Mouse (Mus musculus) neural tube, embryonic 11.5 days (tissue): ENCODE data around the gene Sde2. TPM values are rescaled to one million over a fixed set of nuclear protein-coding genes. Genes with fewer than 3 reads are reported as not detected.
"Not testable (repeated sequence)": the region's sequence is repeated elsewhere in the genome, so short reads cannot be mapped to it uniquely, and the experiment has no call there.

Source experiments
- ATAC-seq: fragments of 200-750 bp; cut with Nextera tagmentation; 2 replicates; pipeline ENCODE4 v1.8.0; 2017; ENCODE audit warnings: moderate number of reproducible peaks, mild to moderate bottlenecking, moderate TSS enrichment, moderate library complexity; ENCODE audit not compliant: insufficient read depth, low FRiP score, low TSS enrichment
- DNase-seq: peaks from one replicate; pipeline ENCODE4 v3.0.0-alpha.2; 2015; ENCODE audit warnings: low spot score
- H3K27ac ChIP-seq: fragments of 300-500 bp; sonication (generic); 2 replicates; pipeline ENCODE4 v1.5.1; 2014; ENCODE audit warnings: low read depth, mild to moderate bottlenecking, low read length
- H3K27me3 ChIP-seq: fragments of 300-500 bp; sonication (generic); 2 replicates; pipeline ENCODE4 v1.6.1; 2014; ENCODE audit warnings: mild to moderate bottlenecking, low read length, mixed read lengths; ENCODE audit not compliant: control insufficient read depth, insufficient read depth
- H3K36me3 ChIP-seq: fragments of 300-500 bp; sonication (generic); 2 replicates; pipeline ENCODE4 v1.6.1; 2014; ENCODE audit warnings: mild to moderate bottlenecking, low read length, moderate library complexity, mixed read lengths; ENCODE audit not compliant: control insufficient read depth, insufficient read depth
- H3K4me1 ChIP-seq: fragments of 300-500 bp; sonication (generic); 2 replicates; pipeline ENCODE4 v1.6.1; 2014; ENCODE audit warnings: low read length, mixed read lengths; ENCODE audit not compliant: control insufficient read depth, insufficient read depth
- H3K4me2 ChIP-seq: fragments of 300-500 bp; sonication (generic); 2 replicates; pipeline ENCODE4 v1.6.1; 2014; ENCODE audit warnings: low read depth, mild to moderate bottlenecking, moderate library complexity
- H3K4me3 ChIP-seq: fragments of 300-500 bp; sonication (generic); 2 replicates; pipeline ENCODE4 v1.5.1; 2014; ENCODE audit warnings: low read depth, low read length
- H3K9ac ChIP-seq: fragments of 300-500 bp; sonication (generic); 2 replicates; pipeline ENCODE4 v1.6.1; 2014; ENCODE audit warnings: mild to moderate bottlenecking, low read length
- H3K9me3 ChIP-seq: fragments of 300-500 bp; sonication (generic); 2 replicates; pipeline ENCODE4 v1.6.1; 2016; ENCODE audit warnings: low read length; ENCODE audit not compliant: control insufficient read depth
- WGBS: fragments of 180-500 bp; shearing (Covaris S2); extraction: QIAGEN DNeasy Blood & Tissue Kit; methylation state at CpG from one replicate; pipeline ENCODE4 v1.1.7; 2014; 5-methylcytosine and 5-hydroxymethylcytosine counted together
- polyA plus RNA-seq: library from polyadenylated mRNA; unstranded; fragments of >200 nt; fragmentation: Nextera tagmentation; extraction: Ambion mirVana; gene quantifications from 2 replicates; pipeline ENCODE4 v1.2.1, GENCODE M21; 2014

Gene Sde2
- polyA plus RNA-seq, 1 experiment from 2014 or later, result 37.8 TPM

DNA sequence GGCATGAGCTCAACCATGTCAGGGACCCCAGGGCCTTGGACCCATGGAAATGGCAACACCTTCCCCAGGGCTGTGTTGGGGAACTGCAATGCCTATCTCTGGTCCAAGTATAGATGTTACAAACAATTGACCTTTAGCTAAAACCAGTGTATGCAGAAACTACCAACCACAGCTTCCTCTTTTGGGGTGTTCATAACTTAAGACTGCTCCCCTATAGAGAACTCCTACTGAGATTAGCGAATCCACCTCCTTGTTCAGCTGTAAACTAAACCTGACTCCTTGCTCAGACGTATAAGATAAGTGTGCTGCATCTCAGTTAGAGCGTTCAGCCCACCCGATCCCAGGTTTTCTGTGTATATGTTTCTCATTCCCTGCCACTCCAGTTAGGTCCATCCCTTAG, 24.3 kb upstream of the Sde2 start:
- H3K4me1 ChIP-seq, result no peaks in the 10 kb centered on the region
- ATAC-seq (no peak), DNase-seq (no peak)
- no peaks in the 10 kb centered on the region for H3K27me3 ChIP-seq
- no peak overlapping the region for H3K27ac ChIP-seq
- H3K4me2 ChIP-seq, result no peak overlapping the region
- WGBS, result 88% methylated on average over 4 of the region's 4 CpGs
- no peaks in the 10 kb centered on the region for H3K36me3 ChIP-seq
- H3K9me3 ChIP-seq, result no peaks in the 10 kb centered on the region
- no peak overlapping the region for H3K4me3 ChIP-seq
- no peak overlapping the region for H3K9ac ChIP-seq

DNA sequence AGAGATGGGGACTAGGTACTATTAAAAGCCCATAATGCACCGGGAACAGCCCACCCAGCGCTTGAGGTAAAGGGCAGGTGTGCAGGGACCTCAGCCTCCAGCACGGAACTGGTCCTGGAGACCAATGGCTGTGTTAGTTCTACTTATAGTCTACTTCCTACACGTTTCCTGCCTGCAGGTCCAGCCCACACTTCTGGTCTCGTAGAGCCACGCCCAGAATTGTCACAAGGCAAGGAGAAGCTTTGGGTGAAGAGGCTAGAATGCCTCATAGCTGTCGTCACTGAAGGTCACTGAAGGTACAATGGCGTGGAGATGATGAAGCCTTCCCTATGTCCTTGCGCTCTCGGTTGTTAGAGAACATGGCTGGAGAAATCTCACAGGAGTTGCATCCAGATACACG, 21.2 kb upstream of the Sde2 start:
- no peak overlapping the region for H3K4me3 ChIP-seq
- H3K4me1 ChIP-seq, result no peaks in the 10 kb centered on the region
- ATAC-seq (no peak), DNase-seq (no peak)
- no peaks in the 10 kb centered on the region for H3K27me3 ChIP-seq
- H3K36me3 ChIP-seq, result no peaks in the 10 kb centered on the region
- H3K4me2 ChIP-seq, result no peak overlapping the region
- 86% methylated on average over 11 of the region's 11 CpGs for WGBS
- no peak overlapping the region for H3K9ac ChIP-seq
- no peaks in the 10 kb centered on the region for H3K9me3 ChIP-seq
- no peak overlapping the region for H3K27ac ChIP-seq

DNA sequence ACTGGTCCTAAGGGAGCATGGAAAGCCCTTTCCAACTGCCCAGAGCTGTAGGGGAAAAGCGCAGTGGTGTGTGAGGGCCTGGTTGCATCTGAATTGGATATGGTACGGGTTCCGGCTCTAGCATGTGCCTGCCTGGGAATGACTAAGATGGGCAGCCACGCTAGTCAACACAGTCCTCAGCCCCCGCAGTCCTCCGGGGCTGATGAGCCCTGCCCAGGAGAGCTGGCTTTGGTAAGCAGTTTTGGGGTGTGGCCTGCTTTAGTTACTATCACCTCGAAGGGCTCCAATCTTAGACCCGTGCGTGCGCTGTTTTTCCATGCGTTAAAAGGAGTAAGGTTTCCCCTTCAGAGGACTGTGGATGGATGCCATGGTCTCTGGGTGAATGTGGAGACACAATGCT, 20.8 kb upstream of the Sde2 start:
- WGBS, result 84% methylated on average over 11 of the region's 11 CpGs
- H3K9ac ChIP-seq, result no peak overlapping the region
- H3K9me3 ChIP-seq, result no peaks in the 10 kb centered on the region
- no peaks in the 10 kb centered on the region for H3K4me1 ChIP-seq
- no peak overlapping the region for H3K4me3 ChIP-seq
- no peak overlapping the region for H3K27ac ChIP-seq
- no peak for ATAC-seq
- no peaks in the 10 kb centered on the region for H3K36me3 ChIP-seq
- no peak overlapping the region for H3K4me2 ChIP-seq
- no peak for DNase-seq
- no peaks in the 10 kb centered on the region for H3K27me3 ChIP-seq

DNA sequence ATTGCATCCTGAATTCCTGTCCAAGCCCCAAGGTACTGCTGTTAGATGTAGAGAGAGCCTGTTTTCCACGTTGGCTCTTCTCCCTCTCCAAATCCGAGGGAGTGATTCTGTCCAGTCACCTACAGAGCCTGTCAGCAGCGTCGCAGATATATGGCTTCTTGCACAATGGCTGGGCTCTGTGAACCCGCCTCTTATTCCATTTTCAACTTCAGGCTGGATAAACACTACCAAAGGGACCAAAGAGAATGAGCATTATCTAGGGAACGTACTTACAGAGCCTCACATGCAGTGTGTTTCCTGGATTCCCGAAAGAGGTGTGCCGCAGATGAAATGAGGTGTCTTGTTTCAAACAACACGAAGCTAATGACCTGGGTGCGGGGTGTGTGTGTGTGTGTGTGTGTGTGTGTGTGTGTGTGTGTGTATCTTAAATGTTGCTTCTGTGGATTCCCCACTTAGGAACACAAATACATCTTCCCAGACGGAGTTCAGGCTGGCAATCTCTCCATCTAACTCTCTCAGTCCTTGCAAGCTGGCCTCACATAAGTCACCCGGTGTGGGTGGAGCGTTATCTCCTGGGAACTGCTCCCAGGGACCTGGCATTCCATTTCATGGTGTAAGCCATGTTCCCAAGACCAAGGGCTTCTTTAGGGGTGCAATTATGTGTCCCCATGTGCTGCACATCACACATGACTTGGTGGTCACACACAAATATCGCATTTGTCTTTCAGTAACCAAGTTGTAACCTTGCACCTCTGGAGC, 20.2 kb upstream of the Sde2 start:
- Histone ChIP-seq H3K9me3 (no peaks in the 10 kb centered on the region), H3K4me2 (no peak overlapping the region), H3K27ac (no peak overlapping the region), H3K36me3 (no peaks in the 10 kb centered on the region), H3K27me3 (no peaks in the 10 kb centered on the region), H3K4me3 (no peak overlapping the region), H3K4me1 (no peaks in the 10 kb centered on the region), H3K9ac (no peak overlapping the region)
- ATAC-seq (no peak), DNase-seq (no peak)
- WGBS, result 56% methylated on average over 14 of the region's 14 CpGs

- DNase-seq, result no peak
- no peaks in the 10 kb centered on the region for H3K4me1 ChIP-seq
- H3K4me3 ChIP-seq, result no peak overlapping the region
- no peak overlapping the region for H3K9ac ChIP-seq
- no peaks in the 10 kb centered on the region for H3K36me3 ChIP-seq
- no peaks in the 10 kb centered on the region for H3K9me3 ChIP-seq
- ATAC-seq, result no peak
- no peak overlapping the region for H3K27ac ChIP-seq
- no peaks in the 10 kb centered on the region for H3K27me3 ChIP-seq
- WGBS, result 90% methylated on average over 10 of the region's 10 CpGs
- H3K4me2 ChIP-seq, result no peak overlapping the region
Measured at GRCm38 (mm10) chr1:180835273-180836015, 15.5 kb upstream of the Sde2 start.

GRCm38 (mm10) chr1:180836467-180836866, 14.5 kb upstream of the Sde2 start:
- not testable (repeated sequence) for H3K27me3 ChIP-seq, H3K9me3 ChIP-seq, H3K27ac ChIP-seq, ATAC-seq, H3K4me1 ChIP-seq, H3K36me3 ChIP-seq, H3K4me2 ChIP-seq, DNase-seq, H3K9ac ChIP-seq, H3K4me3 ChIP-seq
- 84% methylated on average over 8 of the region's 8 CpGs for WGBS

DNA sequence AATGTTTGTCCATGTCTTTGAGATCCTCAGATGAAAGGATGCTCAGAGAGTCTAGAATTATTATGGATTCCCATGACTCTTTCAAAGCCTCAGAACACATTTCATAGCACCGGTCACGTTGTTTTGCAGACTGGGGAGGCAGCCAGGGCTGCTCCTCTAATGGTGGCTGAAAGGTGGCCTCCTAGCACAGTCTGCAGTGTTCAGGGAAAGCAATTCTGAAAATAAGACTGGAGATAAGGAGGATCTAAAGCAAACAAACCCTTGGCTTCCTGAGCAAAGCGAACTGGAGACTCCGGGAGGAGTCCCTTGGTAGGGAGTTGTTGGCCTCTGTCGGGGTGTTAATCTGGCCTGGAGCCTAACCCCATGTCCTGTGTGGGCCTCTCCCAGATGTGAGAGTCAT, 13.7 kb upstream of the Sde2 start:
- ATAC-seq (no peak), DNase-seq (no peak)
- Histone ChIP-seq H3K36me3 (no peaks in the 10 kb centered on the region), H3K9ac (no peak overlapping the region), H3K4me2 (no peak overlapping the region), H3K4me1 (no peaks in the 10 kb centered on the region), H3K9me3 (no peaks in the 10 kb centered on the region), H3K27ac (no peak overlapping the region), H3K4me3 (no peak overlapping the region), H3K27me3 (no peaks in the 10 kb centered on the region)
- 91% methylated on average over 5 of the region's 5 CpGs for WGBS

GRCm38 (mm10) chr1:180838014-180838413, 12.9 kb upstream of the Sde2 start:
- no peaks in the 10 kb centered on the region for H3K36me3 ChIP-seq
- H3K9ac ChIP-seq, result no peak overlapping the region
- no peak overlapping the region for H3K27ac ChIP-seq
- no peak overlapping the region for H3K4me3 ChIP-seq
- DNase-seq, result no peak
- H3K4me2 ChIP-seq, result no peak overlapping the region
- no peaks in the 10 kb centered on the region for H3K9me3 ChIP-seq
- ATAC-seq, result no peak
- WGBS, result 28% methylated on average over 6 of the region's 6 CpGs
- H3K27me3 ChIP-seq, result no peaks in the 10 kb centered on the region
- no peaks in the 10 kb centered on the region for H3K4me1 ChIP-seq
